Mouse (Mus musculus) neural tube, embryonic 15.5 days (tissue): ENCODE measurements at regions not wholly inside any gene's neighbourhood (a gene's known extent, or its start where the extent isn't known, plus 50 kb on each side); places are given as distances from the start of the nearest gene placed in this dataset. TPM values are rescaled to one million over a fixed set of nuclear protein-coding genes. Genes with fewer than 3 reads are reported as not detected.
"Not testable (repeated sequence)": the region's sequence is repeated elsewhere in the genome, so short reads cannot be mapped to it uniquely, and the experiment has no call there.

ENCODE experiments used
- ATAC-seq: fragments of 200-750 bp; cut with Nextera tagmentation; 2 replicates; pipeline ENCODE4 v1.8.0; 2017; ENCODE audit warnings: mild to moderate bottlenecking, moderate TSS enrichment, moderate library complexity; ENCODE audit not compliant: low FRiP score
- H3K27ac ChIP-seq: fragments of 300-500 bp; sonication (generic); replicated peaks from 2 replicates; pipeline ENCODE4 v1.5.1; 2015; ENCODE audit warnings: mild to moderate bottlenecking, inconsistent platforms
- H3K27me3 ChIP-seq: fragments of 300-500 bp; sonication (generic); replicated peaks from 2 replicates; pipeline ENCODE4 v1.6.1; 2015; ENCODE audit warnings: inconsistent platforms
- H3K36me3 ChIP-seq: fragments of 300-500 bp; sonication (generic); 2 replicates; pipeline ENCODE4 v1.6.1; 2015; ENCODE audit warnings: inconsistent platforms
- H3K4me1 ChIP-seq: fragments of 300-500 bp; sonication (generic); 2 replicates; pipeline ENCODE4 v1.6.1; 2015; ENCODE audit warnings: inconsistent platforms
- H3K4me2 ChIP-seq: fragments of 300-500 bp; sonication (generic); 2 replicates; pipeline ENCODE4 v1.6.1; 2015; ENCODE audit warnings: inconsistent platforms, mild to moderate bottlenecking, moderate library complexity
- H3K4me3 ChIP-seq: fragments of 300-500 bp; sonication (generic); replicated peaks from 2 replicates; pipeline ENCODE4 v1.5.1; 2015; ENCODE audit warnings: mild to moderate bottlenecking, inconsistent platforms
- H3K9ac ChIP-seq: fragments of 300-500 bp; sonication (generic); replicated peaks from 2 replicates; pipeline ENCODE4 v1.6.1; 2015; ENCODE audit warnings: mild to moderate bottlenecking, inconsistent platforms
- H3K9me3 ChIP-seq: fragments of 300-500 bp; sonication (generic); replicated peaks from 2 replicates; pipeline ENCODE4 v1.6.1; 2016; ENCODE audit warnings: inconsistent platforms
- WGBS: fragments of 180-500 bp; shearing (Covaris S2); methylation state at CpG from one replicate; pipeline ENCODE4 v1.1.7; 2015; ENCODE audit warnings: mixed read lengths; 5-methylcytosine and 5-hydroxymethylcytosine counted together
- microRNA-seq: library from miRNA; unstranded; fragments of <30 nt; microRNA quantifications from one replicate; pipeline ENCODE4, GENCODE M21; 2017

GRCm38 (mm10) chr13:61805300-61805699, 235.4 kb upstream of the Cts3 start:
- not testable (repeated sequence) for H3K9ac ChIP-seq, H3K4me3 ChIP-seq, ATAC-seq, H3K36me3 ChIP-seq, H3K27me3 ChIP-seq, H3K9me3 ChIP-seq, H3K4me2 ChIP-seq, H3K27ac ChIP-seq, H3K4me1 ChIP-seq
- WGBS: 91% methylated on average over 3 of the region's 3 CpGs

GRCm38 (mm10) chr13:61804168-61804874, 234.4 kb upstream of the Cts3 start:
- H3K9ac ChIP-seq: peak overlapping the region; percentile 60
- H3K27me3 ChIP-seq, H3K4me1 ChIP-seq, H3K36me3 ChIP-seq, H3K27ac ChIP-seq, H3K9me3 ChIP-seq: not testable (repeated sequence)
- peak; percentile 74 for ATAC-seq
- H3K4me3 ChIP-seq: peak overlapping the region; percentile 65
- 1% methylated on average over 19 of the region's 19 CpGs for WGBS
- peak overlapping the region; percentile 66 for H3K4me2 ChIP-seq

DNA sequence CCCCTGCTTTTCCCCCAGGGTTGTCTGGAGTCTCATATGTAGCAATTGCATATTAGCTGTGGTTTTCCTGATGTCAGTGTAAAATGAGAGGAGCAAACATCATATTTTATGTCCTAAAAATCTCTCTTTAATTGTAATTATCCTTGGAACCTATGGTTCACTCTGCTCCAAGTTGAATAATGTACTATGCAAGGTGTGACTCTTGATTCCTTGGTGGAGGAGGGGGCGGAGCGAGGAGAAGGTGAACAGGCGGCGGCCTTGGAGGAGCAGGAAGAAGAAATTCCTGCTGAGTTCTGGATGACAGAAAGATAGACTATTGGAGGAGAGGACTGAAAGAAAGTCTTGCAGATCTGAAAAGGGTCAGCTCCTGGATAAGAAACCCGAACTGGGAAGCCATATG, 233.8 kb upstream of the Cts3 start:
- H3K4me2 ChIP-seq: peak overlapping the region; percentile 66
- not testable (repeated sequence) for ATAC-seq, H3K27ac ChIP-seq, H3K4me1 ChIP-seq, H3K36me3 ChIP-seq, H3K9me3 ChIP-seq, H3K27me3 ChIP-seq
- H3K9ac ChIP-seq: peak overlapping the region; percentile 60; the same call in 1 of the 2 replicates
- peak overlapping the region; percentile 65 for H3K4me3 ChIP-seq
- WGBS: 35% methylated on average over 5 of the region's 5 CpGs

GRCm38 (mm10) chr13:61763457-61763856, 193.5 kb upstream of the Cts3 start:
- H3K36me3 ChIP-seq, H3K4me3 ChIP-seq, H3K4me2 ChIP-seq, ATAC-seq, H3K27ac ChIP-seq, H3K9ac ChIP-seq, H3K27me3 ChIP-seq, H3K4me1 ChIP-seq, H3K9me3 ChIP-seq: not testable (repeated sequence)
- WGBS: 90% methylated on average over 1 of the region's 1 CpGs

Small RNA genes lying in the stretch of these regions (microRNA-seq; reads per million reads assigned to microRNA genes)
- gene Gm23739: not detected
